Mouse (Mus musculus): Measurements from ENCODE around the gene Polm. TPM values are rescaled to one million over a fixed set of nuclear protein-coding genes. Genes with fewer than 3 reads are reported as not detected.
A peak's percentile ranks its signal among the peaks of the same experiment; 100 is the strongest.

Polm gene
- polyA plus RNA-seq, 1 experiment from 2014 or later: 9.9 TPM

DNA sequence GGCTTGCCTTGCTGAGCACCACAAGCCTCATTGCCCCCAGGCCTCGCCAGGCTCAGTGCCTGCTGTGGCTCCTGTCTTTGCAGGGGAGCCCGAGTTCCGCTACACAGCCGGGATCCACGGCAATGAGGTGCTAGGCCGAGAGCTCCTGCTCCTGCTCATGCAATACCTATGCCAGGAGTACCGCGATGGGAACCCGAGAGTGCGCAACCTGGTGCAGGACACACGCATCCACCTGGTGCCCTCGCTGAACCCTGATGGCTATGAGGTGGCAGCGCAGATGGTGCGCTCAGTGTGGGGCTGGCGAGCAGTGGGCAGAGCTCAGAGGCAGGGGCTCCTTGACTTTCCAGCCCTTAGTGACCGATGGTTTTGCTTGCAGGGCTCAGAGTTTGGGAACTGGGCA, 31.5 kb upstream of the Polm start:
- no peaks in the 10 kb centered on the region for H3K27me3 ChIP-seq
- H3K4me1 ChIP-seq: no peaks in the 10 kb centered on the region
- 93% methylated on average over 16 of the region's 16 CpGs for WGBS
- no peak overlapping the region for H3K27ac ChIP-seq
- no peak overlapping the region for H3K4me3 ChIP-seq
- peaks cover 59% of the 10 kb centered on the region for H3K36me3 ChIP-seq
- no peak for ATAC-seq (ENCODE audit: insufficient number of reproducible peaks, insufficient read depth, low FRiP score, low TSS enrichment)
- H3K9ac ChIP-seq: no peak overlapping the region
- H3K9me3 ChIP-seq: no peaks in the 10 kb centered on the region
- H3K4me2 ChIP-seq (replicated peaks): no peak overlapping the region

DNA sequence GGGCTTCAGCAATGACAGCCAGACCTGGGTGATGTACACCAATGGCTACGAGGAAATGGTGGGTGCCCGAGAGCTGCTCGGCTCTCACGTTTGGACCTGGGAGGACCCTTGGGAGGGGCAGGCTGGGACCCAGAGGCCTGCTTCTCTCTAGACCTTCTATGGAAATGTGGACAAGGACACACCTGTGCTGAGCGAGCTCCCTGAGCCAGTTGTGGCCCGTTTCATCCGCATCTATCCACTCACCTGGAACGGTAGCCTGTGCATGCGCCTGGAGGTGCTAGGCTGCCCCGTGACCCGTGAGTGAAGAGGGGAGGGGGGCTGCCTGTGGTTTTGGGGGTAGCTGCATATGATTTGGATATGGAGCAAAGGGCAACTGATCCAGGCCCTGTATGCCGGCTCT, 30.5 kb upstream of the Polm start:
- H3K36me3 ChIP-seq: peaks cover 48% of the 10 kb centered on the region
- ATAC-seq (ENCODE audit: insufficient number of reproducible peaks, insufficient read depth, low FRiP score, low TSS enrichment): no peak
- no peak overlapping the region for H3K27ac ChIP-seq
- H3K4me1 ChIP-seq: 0 out of 2 replicates have a peak, but pooled peaks cover 1% of the 10 kb centered on the region
- H3K9me3 ChIP-seq: no peaks in the 10 kb centered on the region
- H3K4me3 ChIP-seq: no peak overlapping the region
- WGBS: 93% methylated on average over 12 of the region's 12 CpGs
- no peaks in the 10 kb centered on the region for H3K27me3 ChIP-seq
- no peak overlapping the region for H3K4me2 ChIP-seq (replicated peaks)
- no peak overlapping the region for H3K9ac ChIP-seq

DNA sequence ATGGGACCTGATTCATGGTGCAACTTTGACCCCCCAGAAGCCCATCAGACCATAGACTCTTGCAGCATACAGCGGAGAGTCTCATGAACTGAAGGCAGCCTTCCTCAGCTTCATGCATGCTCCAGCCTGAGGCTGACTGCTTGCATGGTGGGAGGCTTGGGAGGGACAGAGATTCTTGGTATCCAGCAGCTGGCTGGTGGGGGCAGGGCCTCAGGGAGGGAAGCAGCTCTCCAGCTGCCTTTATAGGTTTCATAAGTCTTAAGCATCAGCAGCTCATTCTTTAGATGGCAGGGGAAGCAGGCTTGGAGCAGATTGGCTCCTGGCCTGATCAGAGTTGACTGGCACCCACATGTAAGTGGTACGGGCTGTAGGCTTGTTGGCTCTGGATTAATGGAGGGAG, 29.4 kb upstream of the Polm start:
- peaks cover 37% of the 10 kb centered on the region for H3K36me3 ChIP-seq
- H3K9me3 ChIP-seq: no peaks in the 10 kb centered on the region
- H3K9ac ChIP-seq: no peak overlapping the region
- H3K4me3 ChIP-seq: no peak overlapping the region
- H3K4me2 ChIP-seq (replicated peaks): no peak overlapping the region
- H3K27me3 ChIP-seq: peaks cover 1% of the 10 kb centered on the region
- peaks cover 10% of the 10 kb centered on the region for H3K4me1 ChIP-seq
- H3K27ac ChIP-seq: no peak overlapping the region
- ATAC-seq (ENCODE audit: insufficient number of reproducible peaks, insufficient read depth, low FRiP score, low TSS enrichment): no peak
- WGBS: 89% methylated on average over 2 of the region's 2 CpGs

DNA sequence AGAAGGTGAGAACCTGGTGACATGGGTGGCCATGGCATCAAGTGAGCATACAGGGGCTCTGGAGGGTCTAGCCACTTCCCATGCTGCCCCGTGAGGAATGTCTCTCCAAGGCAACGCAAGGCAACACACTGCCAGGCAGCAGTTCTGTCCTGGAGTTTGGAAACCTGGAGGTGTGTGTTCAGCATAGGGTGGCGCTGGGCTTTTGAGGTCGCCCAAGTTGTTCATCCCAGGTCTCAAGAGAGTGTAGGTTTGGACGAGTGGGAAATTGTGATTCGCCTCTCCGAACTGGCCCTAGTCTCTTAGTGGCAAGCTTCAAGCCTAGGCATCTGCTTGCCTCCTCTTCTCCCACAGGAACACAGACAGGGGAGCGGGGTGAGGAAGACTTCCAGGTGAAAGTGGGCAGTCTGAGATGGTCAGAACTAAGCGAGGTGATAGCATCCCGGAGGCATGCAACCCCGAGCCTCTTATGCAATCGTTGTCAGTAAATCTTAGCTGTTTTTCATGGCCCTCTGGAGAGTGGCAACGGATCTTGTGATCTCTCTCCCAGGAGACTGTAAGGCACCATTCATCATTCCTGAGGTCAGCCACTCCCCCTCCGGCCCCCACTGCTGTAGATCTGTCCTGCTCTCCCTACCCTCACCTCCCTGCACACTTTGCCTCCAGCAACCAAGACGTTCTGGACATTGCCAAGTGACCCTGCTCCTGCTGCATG, 24.7 kb upstream of the Polm start:
- Histone ChIP-seq H3K4me3 (peak overlapping the region; percentile 46), H3K36me3 (0 out of 2 replicates have a peak, but pooled peaks cover 6% of the 10 kb centered on the region), H3K27ac (no peak overlapping the region), H3K9ac (peak overlapping the region; percentile 58; the same call in 1 of the 2 replicates), H3K9me3 (no peaks in the 10 kb centered on the region), H3K4me2 (replicated peaks) (peak overlapping the region; percentile 76), H3K4me1 (peaks cover 21% of the 10 kb centered on the region), H3K27me3 (peaks cover 22% of the 10 kb centered on the region)
- ATAC-seq (ENCODE audit: insufficient number of reproducible peaks, insufficient read depth, low FRiP score, low TSS enrichment): no peak
- 21% methylated on average over 15 of the region's 15 CpGs for WGBS

DNA sequence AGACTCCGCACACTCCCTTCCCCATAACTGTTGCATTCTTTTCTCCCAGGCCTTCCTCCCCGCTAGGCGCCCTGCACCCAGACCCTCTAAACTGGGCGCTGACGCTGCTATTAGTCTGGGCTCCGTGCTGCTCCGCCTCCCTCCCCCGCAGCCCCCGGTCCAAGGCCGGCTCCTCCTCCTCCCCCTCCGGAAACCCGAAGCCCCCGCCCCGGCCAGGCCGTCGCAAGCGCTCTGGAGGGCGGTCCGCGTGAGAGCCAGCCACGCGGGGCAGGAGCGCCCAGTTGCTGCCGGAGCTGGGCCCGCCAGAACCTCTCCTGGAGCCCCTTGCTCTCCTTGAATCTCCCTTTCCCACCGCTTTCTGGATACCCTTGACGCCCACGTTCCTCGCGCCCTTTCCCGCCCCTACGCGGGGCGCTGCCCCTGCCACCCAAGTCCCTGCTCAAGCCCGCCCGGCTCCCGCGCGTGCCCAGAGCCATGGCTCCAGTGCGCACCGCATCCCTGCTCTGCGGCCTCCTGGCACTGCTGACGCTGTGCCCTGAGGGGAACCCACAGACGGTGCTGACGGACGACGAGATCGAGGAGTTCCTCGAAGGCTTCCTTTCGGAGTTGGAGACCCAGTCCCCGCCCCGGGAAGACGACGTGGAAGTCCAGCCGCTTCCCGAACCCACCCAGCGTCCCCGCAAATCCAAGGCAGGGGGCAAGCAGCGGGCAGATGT, 24.0 kb upstream of the Polm start, which contains the start of gene Aebp1:
Aebp1 (plus strand) TSS at position 270 of the 716 bp plus-strand sequence.
- peaks cover 21% of the 10 kb centered on the region for H3K4me1 ChIP-seq
- H3K4me2 ChIP-seq (replicated peaks): peak within 1 kb of the TSS; percentile 76
- H3K36me3 ChIP-seq: 0 out of 2 replicates have a peak, but pooled peaks cover 6% of the 10 kb centered on the region
- 0 out of 2 replicates have a peak, but pooled peaks have one; percentile 58 for ATAC-seq (ENCODE audit: insufficient number of reproducible peaks, insufficient read depth, low FRiP score, low TSS enrichment)
- no peaks in the 10 kb centered on the region for H3K9me3 ChIP-seq
- H3K9ac ChIP-seq: peak within 1 kb of the TSS; percentile 58
- WGBS: 3% methylated on average over 58 of the region's 59 CpGs
- H3K4me3 ChIP-seq: peak within 1 kb of the TSS; percentile 46
- no peak within 1 kb of the TSS for H3K27ac ChIP-seq
- H3K27me3 ChIP-seq: peaks cover 22% of the 10 kb centered on the region

DNA sequence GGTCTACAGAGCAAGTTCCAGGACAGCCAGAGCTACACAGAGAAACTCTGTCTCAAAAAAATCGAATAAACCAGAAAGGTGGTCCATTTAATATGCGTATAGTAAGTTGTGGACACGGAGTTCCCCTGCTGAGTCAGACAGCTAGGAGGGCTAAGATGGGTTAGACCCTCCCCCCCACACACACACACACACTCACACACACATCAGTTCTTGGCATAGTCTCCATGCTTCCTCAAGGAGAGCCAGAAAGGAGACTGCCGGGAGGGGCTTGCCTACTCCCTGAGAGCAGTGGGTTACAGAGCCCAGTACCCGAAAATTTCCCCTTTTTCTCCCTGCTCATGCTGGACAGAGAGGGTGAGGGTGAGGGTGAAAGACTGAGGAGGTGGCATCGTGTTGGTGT, 22.8 kb upstream of the Polm start:
- Histone ChIP-seq H3K9ac (no peak overlapping the region), H3K36me3 (0 out of 2 replicates have a peak, but pooled peaks cover 6% of the 10 kb centered on the region), H3K4me1 (peaks cover 27% of the 10 kb centered on the region), H3K27me3 (peaks cover 22% of the 10 kb centered on the region), H3K27ac (no peak overlapping the region), H3K9me3 (no peaks in the 10 kb centered on the region), H3K4me2 (replicated peaks) (no peak overlapping the region), H3K4me3 (no peak overlapping the region)
- ATAC-seq (ENCODE audit: insufficient number of reproducible peaks, insufficient read depth, low FRiP score, low TSS enrichment): no peak
- WGBS: 62% methylated on average over 6 of the region's 6 CpGs

DNA sequence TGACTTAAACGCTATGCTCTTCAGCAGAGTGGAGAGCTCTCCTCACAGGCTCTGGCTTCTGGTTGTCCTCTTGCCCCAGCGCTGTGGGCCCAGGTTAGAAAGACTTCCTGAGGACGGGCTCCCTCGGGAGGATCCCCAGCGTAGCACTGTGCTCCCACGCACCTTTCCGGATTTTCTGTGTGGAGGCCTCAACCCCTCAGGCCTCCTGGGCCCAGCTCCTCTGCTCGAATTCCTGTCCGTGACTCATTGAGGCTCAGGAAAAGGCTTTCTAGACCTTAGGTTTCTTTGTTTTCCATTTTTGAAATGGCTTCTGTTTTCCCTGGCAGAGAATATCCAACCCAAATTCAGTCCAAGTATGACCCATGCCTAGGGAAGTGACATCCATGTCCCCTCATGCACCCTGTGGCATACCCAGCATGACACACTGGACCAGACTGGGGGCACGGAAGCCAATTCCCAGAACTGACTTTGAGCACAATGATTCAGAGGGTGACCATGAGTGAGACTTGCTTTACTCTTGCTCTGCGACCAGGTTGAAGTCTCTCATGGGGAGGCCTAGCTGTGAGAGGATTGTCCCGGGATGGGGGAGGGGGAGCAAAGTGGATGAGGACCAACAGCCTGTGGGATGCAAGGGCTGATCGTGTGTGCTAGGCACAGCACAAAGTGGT, 22.2 kb upstream of the Polm start:
- H3K27me3 ChIP-seq: peaks cover 22% of the 10 kb centered on the region
- peaks cover 30% of the 10 kb centered on the region for H3K4me1 ChIP-seq
- WGBS: 81% methylated on average over 13 of the region's 13 CpGs

DNA sequence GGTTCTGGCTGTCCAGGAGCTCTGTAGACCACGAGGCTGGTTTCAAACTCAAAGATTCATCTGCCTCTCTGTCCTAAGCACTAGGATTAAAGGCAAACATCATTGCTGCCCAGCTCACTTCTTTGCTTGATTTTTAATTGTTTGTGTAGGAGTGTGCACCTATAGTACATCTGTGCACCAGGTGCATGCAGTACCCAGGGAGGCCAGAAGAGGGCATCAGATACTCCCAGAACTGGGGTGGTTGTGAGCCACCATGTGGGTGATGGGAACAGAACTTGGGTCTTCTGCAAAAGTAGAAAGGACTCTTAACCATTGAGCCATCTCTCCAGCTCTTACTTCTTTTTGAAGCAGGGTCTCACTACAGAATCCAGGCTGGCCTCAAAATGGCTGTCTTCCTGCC, 20.9 kb upstream of the Polm start:
- peaks cover 22% of the 10 kb centered on the region for H3K27me3 ChIP-seq
- no peaks in the 10 kb centered on the region for H3K36me3 ChIP-seq
- 88% methylated on average over 1 of the region's 1 CpGs for WGBS
- H3K9ac ChIP-seq: no peak overlapping the region
- H3K27ac ChIP-seq: no peak overlapping the region
- H3K4me2 ChIP-seq (replicated peaks): no peak overlapping the region
- H3K9me3 ChIP-seq: no peaks in the 10 kb centered on the region
- no peak for ATAC-seq (ENCODE audit: insufficient number of reproducible peaks, insufficient read depth, low FRiP score, low TSS enrichment)
- no peak overlapping the region for H3K4me3 ChIP-seq
- peaks cover 30% of the 10 kb centered on the region for H3K4me1 ChIP-seq

More for the DNA sequence above, 22.2 kb upstream of the Polm start:
- H3K27ac ChIP-seq: no peak overlapping the region
- ATAC-seq (ENCODE audit: insufficient number of reproducible peaks, insufficient read depth, low FRiP score, low TSS enrichment): no peak
- no peaks in the 10 kb centered on the region for H3K36me3 ChIP-seq
- no peak overlapping the region for H3K4me2 ChIP-seq (replicated peaks)
- no peak overlapping the region for H3K4me3 ChIP-seq
- H3K9me3 ChIP-seq: no peaks in the 10 kb centered on the region
- H3K9ac ChIP-seq: no peak overlapping the region

DNA sequence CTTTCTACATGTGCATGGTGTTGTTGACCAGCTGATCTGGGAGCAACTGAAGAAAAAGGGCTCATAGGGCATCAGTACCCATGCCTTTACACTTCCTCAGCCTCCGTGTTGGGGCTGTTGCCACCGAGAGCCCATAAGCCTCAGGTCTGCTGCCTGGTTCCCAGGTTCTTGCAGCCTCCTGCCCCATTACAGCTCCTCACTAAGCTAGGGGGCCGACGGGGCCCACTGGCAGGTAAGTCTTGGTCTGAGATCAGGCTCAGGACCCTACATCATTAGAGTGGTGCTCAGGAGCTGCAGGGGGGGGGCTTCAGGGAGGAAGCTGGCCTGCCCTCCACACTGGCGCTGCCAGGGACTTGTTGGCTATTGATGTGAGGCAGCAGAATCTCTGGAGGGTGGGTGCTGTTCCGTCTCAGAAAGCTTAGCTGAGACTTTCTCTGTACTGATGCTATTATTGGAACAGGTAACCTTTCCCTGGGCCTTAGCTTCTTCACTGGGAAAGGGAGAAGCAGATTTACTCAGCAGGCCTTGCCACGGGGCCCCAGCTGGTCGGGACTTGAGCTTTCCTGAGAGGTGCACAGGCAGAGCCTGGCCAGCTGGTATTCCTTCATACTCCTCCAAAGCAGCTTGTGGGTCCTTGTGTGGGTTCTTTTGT, 18.8 kb upstream of the Polm start:
- WGBS: 81% methylated on average over 8 of the region's 8 CpGs
- Histone ChIP-seq H3K4me2 (replicated peaks) (no peak overlapping the region), H3K9me3 (no peaks in the 10 kb centered on the region), H3K36me3 (no peaks in the 10 kb centered on the region), H3K27me3 (peaks cover 14% of the 10 kb centered on the region), H3K4me1 (peaks cover 19% of the 10 kb centered on the region; the same call in 1 of the 2 replicates), H3K27ac (no peak overlapping the region; the same call in 1 of the 2 replicates), H3K4me3 (no peak overlapping the region), H3K9ac (no peak overlapping the region)
- no peak for ATAC-seq (ENCODE audit: insufficient number of reproducible peaks, insufficient read depth, low FRiP score, low TSS enrichment)

DNA sequence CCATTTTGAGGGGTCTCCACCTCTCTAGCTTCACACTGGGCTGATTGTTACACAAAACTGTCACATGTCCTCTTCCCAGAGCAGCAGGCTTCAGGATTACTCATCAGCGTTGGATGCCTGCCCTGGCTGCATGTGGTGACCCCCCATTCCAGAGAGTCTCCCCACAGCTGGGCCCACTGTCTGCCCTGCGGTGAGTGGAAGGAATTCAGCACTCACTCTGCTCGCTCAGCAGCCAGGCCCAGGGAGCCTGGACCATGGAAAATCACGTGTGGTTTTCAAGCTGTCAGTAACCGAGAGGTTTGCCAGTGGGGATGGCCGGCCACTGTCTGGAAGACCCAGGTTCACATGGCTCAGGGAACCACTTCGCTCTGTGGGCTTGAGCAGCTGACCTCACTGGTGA, 18.1 kb upstream of the Polm start:
- Histone ChIP-seq H3K4me2 (replicated peaks) (no peak overlapping the region), H3K9ac (0 out of 2 replicates have a peak overlapping the region, but pooled peaks have one; percentile 24), H3K27me3 (peaks cover 7% of the 10 kb centered on the region; the same call in 1 of the 2 replicates), H3K4me3 (no peak overlapping the region), H3K4me1 (peaks cover 13% of the 10 kb centered on the region; the same call in 1 of the 2 replicates), H3K36me3 (no peaks in the 10 kb centered on the region), H3K27ac (peak overlapping the region; percentile 43; the same call in 1 of the 2 replicates), H3K9me3 (no peaks in the 10 kb centered on the region)
- ATAC-seq (ENCODE audit: insufficient number of reproducible peaks, insufficient read depth, low FRiP score, low TSS enrichment): no peak
- 33% methylated on average over 7 of the region's 7 CpGs for WGBS

DNA sequence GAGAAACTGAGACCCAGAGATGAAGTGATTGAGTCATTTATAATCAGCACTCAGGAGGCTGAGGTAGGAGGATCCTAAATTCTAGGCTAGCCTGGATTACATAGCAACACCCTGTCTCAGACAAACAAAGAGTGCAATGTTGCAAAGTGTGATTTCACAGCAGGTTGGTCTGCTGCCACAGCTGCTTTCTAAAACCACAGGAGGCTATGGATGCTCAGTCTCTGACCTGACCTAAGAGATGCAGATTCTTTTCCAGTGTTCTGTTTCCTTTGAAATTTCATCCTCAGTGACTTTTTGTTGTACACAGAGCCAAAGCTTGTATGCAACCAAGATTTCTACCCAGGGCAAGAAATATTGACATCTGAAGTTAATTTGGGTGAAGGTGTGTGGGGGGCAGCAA, 17.7 kb upstream of the Polm start:
- no peak overlapping the region for H3K4me3 ChIP-seq
- ATAC-seq (ENCODE audit: insufficient number of reproducible peaks, insufficient read depth, low FRiP score, low TSS enrichment): no peak
- peak overlapping the region; percentile 43; the same call in 1 of the 2 replicates for H3K27ac ChIP-seq
- H3K27me3 ChIP-seq: peaks cover 3% of the 10 kb centered on the region; the same call in 1 of the 2 replicates
- no peak overlapping the region for H3K9ac ChIP-seq
- H3K9me3 ChIP-seq: no peaks in the 10 kb centered on the region
- peaks cover 13% of the 10 kb centered on the region; the same call in 1 of the 2 replicates for H3K4me1 ChIP-seq
- no peaks in the 10 kb centered on the region for H3K36me3 ChIP-seq
- no peak overlapping the region for H3K4me2 ChIP-seq (replicated peaks)

Data from embryonic facial prominence, embryonic 12.5 days (tissue).